Comparison of ENCODE assay signal across 8 mouse cellular contexts in genomic region chr5:33640652-33641051, GRCm38 (mm10). TPM values are rescaled to one million over a fixed set of nuclear protein-coding genes. Genes with fewer than 3 reads are reported as not detected.
DNase-seq lines count a peak whose midpoint lies in the region; ATAC-seq lines count a peak whose summit lies in the region.

No protein-coding gene starts in this region.

- no peak overlapping the region for H3K9ac ChIP-seq in neural tube, embryonic 15.5 days (replicated peaks)

- H3K4me1 ChIP-seq in neural tube, embryonic 15.5 days: no peaks in the 10 kb centered on the region

- 37% methylated on average over 3 of the region's 3 CpGs for WGBS in neural tube, embryonic 15.5 days

- DNase-seq in cerebellum, adult 9-11 months: peak; percentile 41
- no peak for DNase-seq in cerebellum, adult 8-10 months
- DNase-seq in neural tube, embryonic 10.5 days (ENCODE audit: extremely low spot score, low spot score): peak; percentile 41
- peak; percentile 39 for DNase-seq in embryo, embryonic 9.5 days (ENCODE audit: extremely low spot score)
- peak; percentile 38 to 70 for DNase-seq in layer of hippocampus, adult 18-20 months (ENCODE audit: low spot score in 2 of 2)
- DNase-seq in thymus, postnatal 25 days: peak; percentile 55

- H3K4me2 ChIP-seq in neural tube, embryonic 15.5 days: no peak overlapping the region

- H3K9me3 ChIP-seq in neural tube, embryonic 15.5 days (replicated peaks): no peaks in the 10 kb centered on the region

- H3K36me3 ChIP-seq in neural tube, embryonic 15.5 days: peaks cover 49% of the 10 kb centered on the region

- H3K27me3 ChIP-seq in neural tube, embryonic 15.5 days (replicated peaks): no peaks in the 10 kb centered on the region

- no peak overlapping the region for H3K4me3 ChIP-seq in neural tube, embryonic 15.5 days (replicated peaks)

- no peak overlapping the region for H3K27ac ChIP-seq in neural tube, embryonic 15.5 days (replicated peaks)

- no peak for ATAC-seq in neural tube, embryonic 15.5 days (ENCODE audit: low FRiP score)
- ATAC-seq in megakaryocyte progenitor cell, adult 5-6 weeks (replicated peaks; ENCODE audit: poor library complexity): peak; percentile 86

RNA-seq across cellular contexts. Expression of gene Gm9903, which starts 10.9 kb away (rescaled TPM):
- 0.59 and 0.83 TPM in 2 replicates for polyA plus RNA-seq in neural tube, embryonic 15.5 days (2015; fragmentation: Nextera tagmentation; extraction: Ambion mirVana)
- under 1 TPM; 0.56 to 0.77 TPM for total RNA-seq in layer of hippocampus, adult 18-20 months (2021)
- total RNA-seq in megakaryocyte progenitor cell, adult 5-6 weeks (2015): 0.37 and 0.74 TPM in 2 replicates
- total RNA-seq in megakaryocyte progenitor cell, adult 5-6 weeks (2017): 1.1 TPM in 1 of 2 replicates, not detected in the other

RNA-seq across cellular contexts. Expression of gene Fam53a, which starts 11.2 kb away (rescaled TPM):
- polyA plus RNA-seq in neural tube, embryonic 15.5 days (2015; fragmentation: Nextera tagmentation; extraction: Ambion mirVana): 25.5 and 31.9 TPM in 2 replicates
- 10 to 100 TPM; 24.7 to 27.3 TPM for total RNA-seq in layer of hippocampus, adult 18-20 months (2021)
- 16.1 and 27.6 TPM in 2 replicates for total RNA-seq in megakaryocyte progenitor cell, adult 5-6 weeks (2015)
- total RNA-seq in megakaryocyte progenitor cell, adult 5-6 weeks (2017): 16.6 and 25.9 TPM in 2 replicates

RNA-seq across cellular contexts. Expression of gene Slbp, which starts 11.7 kb away (rescaled TPM):
- polyA plus RNA-seq in neural tube, embryonic 15.5 days (2015; fragmentation: Nextera tagmentation; extraction: Ambion mirVana): 120 and 157 TPM in 2 replicates
- total RNA-seq in layer of hippocampus, adult 18-20 months (2021): 10 to 100 TPM; 19.5 to 21.0 TPM
- 206 and 223 TPM in 2 replicates for total RNA-seq in megakaryocyte progenitor cell, adult 5-6 weeks (2015)
- 253 and 266 TPM in 2 replicates for total RNA-seq in megakaryocyte progenitor cell, adult 5-6 weeks (2017)

RNA-seq across cellular contexts. Expression of gene Tacc3, which starts 17.3 kb away (rescaled TPM):
- 27.5 and 61.7 TPM in 2 replicates for polyA plus RNA-seq in neural tube, embryonic 15.5 days (2015; fragmentation: Nextera tagmentation; extraction: Ambion mirVana)
- total RNA-seq in layer of hippocampus, adult 18-20 months (2021): 1 to 10 TPM; 3.2 to 3.3 TPM
- 180 and 190 TPM in 2 replicates for total RNA-seq in megakaryocyte progenitor cell, adult 5-6 weeks (2015)
- total RNA-seq in megakaryocyte progenitor cell, adult 5-6 weeks (2017): 184 and 199 TPM in 2 replicates

RNA-seq across cellular contexts. Expression of gene Tmem129, which starts 17.6 kb away (rescaled TPM):
- polyA plus RNA-seq in neural tube, embryonic 15.5 days (2015; fragmentation: Nextera tagmentation; extraction: Ambion mirVana): 27.7 and 29.7 TPM in 2 replicates
- 10 to 100 TPM; 22.6 to 23.4 TPM for total RNA-seq in layer of hippocampus, adult 18-20 months (2021)
- total RNA-seq in megakaryocyte progenitor cell, adult 5-6 weeks (2015): 15.9 and 17.5 TPM in 2 replicates
- total RNA-seq in megakaryocyte progenitor cell, adult 5-6 weeks (2017): 17.8 and 23.7 TPM in 2 replicates

Comparison
In these comparisons a context has a peak if more than half of its experiments do, and no peak if none do; other contexts are left out.
1. RNA of gene Slbp, which starts 11.7 kb away (total RNA-seq): 206 to 266 TPM in megakaryocyte progenitor cell, adult 5-6 weeks; 19.5 to 21.0 TPM in layer of hippocampus, adult 18-20 months; every median in the first group is over 4 times any median in the second.